Comparison of ENCODE assay signal across 8 mouse cellular contexts in the genomic region with DNA sequence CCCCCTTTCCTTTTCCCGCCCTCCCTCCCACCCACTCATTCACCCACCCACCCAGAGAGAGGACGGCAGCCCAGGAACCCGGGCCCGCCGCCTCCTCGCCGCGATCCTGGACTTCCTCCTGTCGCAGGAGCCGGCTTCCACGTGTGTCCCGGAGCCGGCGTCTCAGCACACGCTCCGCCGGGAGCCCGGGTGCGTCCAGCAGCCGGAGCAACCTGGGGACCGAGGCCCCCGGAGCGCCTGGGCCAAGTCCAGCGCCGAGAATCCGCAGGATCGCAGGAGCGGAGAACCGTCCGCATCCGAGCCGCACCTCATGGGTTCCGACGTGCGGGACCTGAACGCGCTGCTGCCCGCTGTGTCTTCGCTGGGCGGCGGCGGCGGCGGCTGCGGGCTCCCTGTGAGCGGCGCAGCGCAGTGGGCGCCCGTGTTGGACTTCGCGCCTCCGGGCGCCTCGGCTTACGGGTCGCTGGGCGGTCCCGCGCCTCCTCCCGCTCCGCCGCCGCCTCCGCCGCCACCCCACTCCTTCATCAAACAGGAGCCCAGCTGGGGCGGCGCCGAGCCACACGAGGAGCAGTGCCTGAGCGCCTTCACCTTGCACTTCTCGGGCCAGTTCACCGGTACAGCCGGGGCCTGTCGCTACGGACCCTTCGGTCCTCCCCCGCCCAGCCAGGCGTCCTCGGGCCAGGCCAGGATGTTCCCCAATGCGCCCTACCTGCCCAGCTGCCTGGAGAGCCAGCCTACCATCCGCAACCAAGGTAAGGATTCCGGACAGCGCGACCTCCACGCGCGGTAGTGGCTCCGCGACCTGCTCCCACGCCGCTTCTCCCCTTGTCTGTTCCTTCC. TPM values are rescaled to one million over a fixed set of nuclear protein-coding genes. Genes with fewer than 3 reads are reported as not detected.
DNase-seq lines count a peak whose midpoint lies in the region; ATAC-seq lines count a peak whose summit lies in the region.

No protein-coding gene starts in this region.

- peaks cover 2% of the 10 kb centered on the region; the same call in 1 of the 2 replicates for H3K9me3 ChIP-seq in erythroblast, embryonic 14.5 days (ENCODE audit: control insufficient read depth, low read length)
- H3K9me3 ChIP-seq in embryonic facial prominence, embryonic 14.5 days (ENCODE audit: control insufficient read depth, low read length) = no peaks in the 10 kb centered on the region
- H3K9me3 ChIP-seq in intestine, embryonic 16.5 days (ENCODE audit: control insufficient read depth, low read length) = no peaks in the 10 kb centered on the region
- no peaks in the 10 kb centered on the region for H3K9me3 ChIP-seq in midbrain, embryonic 10.5 days (replicated peaks)

- H3K4me3 ChIP-seq in erythroblast, embryonic 14.5 days (replicated peaks) = peak overlapping the region; percentile 20
- peak overlapping the region; percentile 32 for H3K4me3 ChIP-seq in embryonic facial prominence, embryonic 14.5 days (ENCODE audit: low read depth, low read length)
- peak overlapping the region; percentile 48 for H3K4me3 ChIP-seq in intestine, embryonic 16.5 days (ENCODE audit: low read length)
- peak overlapping the region; percentile 39 for H3K4me3 ChIP-seq in midbrain, embryonic 10.5 days

- DNase-seq in embryonic facial prominence, embryonic 14.5 days (ENCODE audit: low spot score) = no peak
- DNase-seq in midbrain, embryonic 10.5 days (ENCODE audit: low spot score) = peak; percentile 72
- no peak for DNase-seq in cerebellum, adult 11-12 months
- DNase-seq in gastrocnemius, adult 18-20 months (ENCODE audit: low spot score) = no peak
- DNase-seq in cerebellum, adult 9-10 months = no peak

- peak overlapping the region; percentile 47 for H3K4me2 ChIP-seq in embryonic facial prominence, embryonic 14.5 days (ENCODE audit: low read depth, low read length)
- peak overlapping the region; percentile 60 for H3K4me2 ChIP-seq in intestine, embryonic 16.5 days (ENCODE audit: low read depth, low read length)

- WGBS in embryonic facial prominence, embryonic 14.5 days = under 1% methylated on average over 53 of the region's 92 CpGs
- under 1% methylated on average over 83 of the region's 92 CpGs for WGBS in intestine, embryonic 16.5 days
- WGBS in midbrain, embryonic 10.5 days = under 1% methylated on average over 86 of the region's 92 CpGs

- H3K4me1 ChIP-seq in erythroblast, embryonic 14.5 days (ENCODE audit: control insufficient read depth) = peaks cover 2% of the 10 kb centered on the region
- H3K4me1 ChIP-seq in embryonic facial prominence, embryonic 14.5 days (ENCODE audit: control insufficient read depth, insufficient read depth, low read length) = peaks cover 10% of the 10 kb centered on the region
- peaks cover 23% of the 10 kb centered on the region for H3K4me1 ChIP-seq in intestine, embryonic 16.5 days (ENCODE audit: control insufficient read depth, insufficient read depth, low read length)
- H3K4me1 ChIP-seq in midbrain, embryonic 10.5 days = peaks cover 39% of the 10 kb centered on the region

- H3K27me3 ChIP-seq in erythroblast, embryonic 14.5 days (ENCODE audit: control insufficient read depth) = peaks cover 100% of the 10 kb centered on the region
- H3K27me3 ChIP-seq in embryonic facial prominence, embryonic 14.5 days (replicated peaks; ENCODE audit: control insufficient read depth, insufficient read depth, low read length) = peaks cover 97% of the 10 kb centered on the region
- H3K27me3 ChIP-seq in intestine, embryonic 16.5 days (replicated peaks; ENCODE audit: control insufficient read depth, insufficient read depth, low read length) = peaks cover 90% of the 10 kb centered on the region
- H3K27me3 ChIP-seq in midbrain, embryonic 10.5 days (ENCODE audit: low read depth, poor library complexity, severe bottlenecking) = peaks cover 100% of the 10 kb centered on the region

- no peaks in the 10 kb centered on the region for H3K36me3 ChIP-seq in erythroblast, embryonic 14.5 days (ENCODE audit: control insufficient read depth)
- H3K36me3 ChIP-seq in embryonic facial prominence, embryonic 14.5 days (ENCODE audit: control insufficient read depth, insufficient read depth, low read length) = no peaks in the 10 kb centered on the region
- no peaks in the 10 kb centered on the region for H3K36me3 ChIP-seq in intestine, embryonic 16.5 days (ENCODE audit: control insufficient read depth, insufficient read depth, low read length)
- H3K36me3 ChIP-seq in midbrain, embryonic 10.5 days = no peaks in the 10 kb centered on the region

- H3K9ac ChIP-seq in embryonic facial prominence, embryonic 14.5 days (ENCODE audit: low read depth, low read length) = no peak overlapping the region
- H3K9ac ChIP-seq in intestine, embryonic 16.5 days (ENCODE audit: low read depth, low read length) = peak overlapping the region; percentile 48

- no peak overlapping the region for H3K27ac ChIP-seq in embryonic facial prominence, embryonic 14.5 days (replicated peaks; ENCODE audit: low read depth, low read length)
- peak overlapping the region; percentile 6; the same call in 1 of the 2 replicates for H3K27ac ChIP-seq in intestine, embryonic 16.5 days (ENCODE audit: low read length)
- no peak overlapping the region for H3K27ac ChIP-seq in midbrain, embryonic 10.5 days (replicated peaks)

- ATAC-seq in erythroblast, adult 5-6 weeks (replicated peaks; ENCODE audit: low FRiP score, poor library complexity, severe bottlenecking) = no peak
- ATAC-seq in embryonic facial prominence, embryonic 14.5 days (ENCODE audit: low read depth) = 0 out of 2 replicates have a peak, but pooled peaks have one; percentile 13
- peak; percentile 51 for ATAC-seq in intestine, embryonic 16.5 days

RNA-seq across cellular contexts. Expression of a gene that starts 0.6 kb away (rescaled TPM):
- polyA plus RNA-seq in erythroblast, embryonic 14.5 days (2012) = not detected in 2 replicates
- total RNA-seq in erythroblast, adult 5-6 weeks (2015; ENCODE audit: low replicate concordance) = not detected in 2 replicates
- not detected in 2 replicates for total RNA-seq in erythroblast, adult 5-6 weeks (2017; ENCODE audit: low replicate concordance)
- polyA plus RNA-seq in embryonic facial prominence, embryonic 14.5 days (2014; fragmentation: Nextera tagmentation; extraction: Ambion mirVana) = 0.54 and 0.84 TPM in 2 replicates
- polyA plus RNA-seq in intestine, embryonic 16.5 days (2015; fragmentation: Nextera tagmentation; extraction: Ambion mirVana) = 8.1 and 10.0 TPM in 2 replicates
- polyA plus RNA-seq in midbrain, embryonic 10.5 days (2016; fragmentation: Nextera tagmentation; extraction: Ambion mirVana) = 0.05 TPM in 1 of 2 replicates, not detected in the other
- total RNA-seq in gastrocnemius, adult 18-20 months (2021) = under 1 TPM in 1 of 2 experiments, not detected in 1; 0.09 TPM

RNA-seq across cellular contexts. Expression of a gene that starts 35.1 kb away (rescaled TPM):
- polyA plus RNA-seq in erythroblast, embryonic 14.5 days (2012) = not detected in 2 replicates
- not detected in 2 replicates for total RNA-seq in erythroblast, adult 5-6 weeks (2015; ENCODE audit: low replicate concordance)
- total RNA-seq in erythroblast, adult 5-6 weeks (2017; ENCODE audit: low replicate concordance) = not detected in 2 replicates
- polyA plus RNA-seq in embryonic facial prominence, embryonic 14.5 days (2014; fragmentation: Nextera tagmentation; extraction: Ambion mirVana) = not detected in 2 replicates
- polyA plus RNA-seq in intestine, embryonic 16.5 days (2015; fragmentation: Nextera tagmentation; extraction: Ambion mirVana) = not detected in 2 replicates
- polyA plus RNA-seq in midbrain, embryonic 10.5 days (2016; fragmentation: Nextera tagmentation; extraction: Ambion mirVana) = not detected in 2 replicates
- total RNA-seq in gastrocnemius, adult 18-20 months (2021) = not detected
